Mouse (Mus musculus): ENCODE data around the gene Stra6l. TPM values are rescaled to one million over a fixed set of nuclear protein-coding genes. Genes with fewer than 3 reads are reported as not detected.
A peak's percentile ranks its signal among the peaks of the same experiment; 100 is the strongest.

Gene Stra6l
- polyA plus RNA-seq, 1 experiment from 2014 or later, result not detected

GRCm38 (mm10) chr4:45853496-45854246 lies 5.2 kb downstream of the Stra6l start:
- ATAC-seq (replicated peaks; ENCODE audit: insufficient number of reproducible peaks, low FRiP score, low TSS enrichment), result no peak
- Histone ChIP-seq H3K4me1 (ENCODE audit: control insufficient read depth, insufficient read depth, low read length) (peaks cover 10% of the 10 kb centered on the region), H3K27me3 (ENCODE audit: control insufficient read depth, insufficient read depth, low read length) (peaks cover 24% of the 10 kb centered on the region), H3K9me3 (replicated peaks; ENCODE audit: control insufficient read depth, low read length) (no peaks in the 10 kb centered on the region), H3K27ac (ENCODE audit: low read depth, low read length) (no peak overlapping the region), H3K4me3 (ENCODE audit: low read depth, low read length) (no peak overlapping the region), H3K9ac (ENCODE audit: low read depth, low read length) (no peak overlapping the region), H3K4me2 (no peak overlapping the region), H3K36me3 (ENCODE audit: control insufficient read depth, insufficient read depth, low read length) (no peaks in the 10 kb centered on the region)
- WGBS (ENCODE audit: insufficient replicate concordance), result 43% methylated on average over 15 of the region's 15 CpGs

- Histone ChIP-seq H3K27ac (ENCODE audit: low read depth, low read length) (no peak overlapping the region), H3K27me3 (ENCODE audit: control insufficient read depth, insufficient read depth, low read length) (peaks cover 14% of the 10 kb centered on the region), H3K4me3 (ENCODE audit: low read depth, low read length) (no peak overlapping the region), H3K36me3 (ENCODE audit: control insufficient read depth, insufficient read depth, low read length) (no peaks in the 10 kb centered on the region), H3K9ac (ENCODE audit: low read depth, low read length) (no peak overlapping the region), H3K4me1 (ENCODE audit: control insufficient read depth, insufficient read depth, low read length) (peaks cover 10% of the 10 kb centered on the region), H3K4me2 (no peak overlapping the region), H3K9me3 (replicated peaks; ENCODE audit: control insufficient read depth, low read length) (no peaks in the 10 kb centered on the region; the same call in 1 of the 2 replicates)
- ATAC-seq (replicated peaks; ENCODE audit: insufficient number of reproducible peaks, low FRiP score, low TSS enrichment), result no peak; the same call in 1 of the 2 replicates
- 43% methylated on average over 19 of the region's 19 CpGs for WGBS (ENCODE audit: insufficient replicate concordance)
Observed at GRCm38 (mm10) chr4:45855803-45856424, 7.5 kb downstream of the Stra6l start.

GRCm38 (mm10) chr4:45861160-45861559 lies 12.7 kb downstream of the Stra6l start:
- no peaks in the 10 kb centered on the region for H3K4me1 ChIP-seq (ENCODE audit: control insufficient read depth, insufficient read depth, low read length)
- WGBS (ENCODE audit: insufficient replicate concordance), result 45% methylated on average over 5 of the region's 5 CpGs
- H3K27me3 ChIP-seq (ENCODE audit: control insufficient read depth, insufficient read depth, low read length), result peaks cover 7% of the 10 kb centered on the region
- no peaks in the 10 kb centered on the region; the same call in 1 of the 2 replicates for H3K9me3 ChIP-seq (replicated peaks; ENCODE audit: control insufficient read depth, low read length)
- H3K4me2 ChIP-seq, result no peak overlapping the region
- no peak overlapping the region for H3K4me3 ChIP-seq (ENCODE audit: low read depth, low read length)
- no peak overlapping the region for H3K27ac ChIP-seq (ENCODE audit: low read depth, low read length)
- no peaks in the 10 kb centered on the region for H3K36me3 ChIP-seq (ENCODE audit: control insufficient read depth, insufficient read depth, low read length)
- ATAC-seq (replicated peaks; ENCODE audit: insufficient number of reproducible peaks, low FRiP score, low TSS enrichment), result no peak
- no peak overlapping the region for H3K9ac ChIP-seq (ENCODE audit: low read depth, low read length)

- WGBS (ENCODE audit: insufficient replicate concordance), result 86% methylated on average over 8 of the region's 8 CpGs
- 0 out of 2 replicates have a peak, but pooled peaks cover 2% of the 10 kb centered on the region for H3K27me3 ChIP-seq (ENCODE audit: control insufficient read depth, insufficient read depth, low read length)
- no peak overlapping the region for H3K27ac ChIP-seq (ENCODE audit: low read depth, low read length)
- peaks cover 6% of the 10 kb centered on the region; the same call in 1 of the 2 replicates for H3K4me1 ChIP-seq (ENCODE audit: control insufficient read depth, insufficient read depth, low read length)
- no peaks in the 10 kb centered on the region for H3K9me3 ChIP-seq (replicated peaks; ENCODE audit: control insufficient read depth, low read length)
- H3K4me2 ChIP-seq, result no peak overlapping the region
- H3K36me3 ChIP-seq (ENCODE audit: control insufficient read depth, insufficient read depth, low read length), result no peaks in the 10 kb centered on the region
- no peak overlapping the region for H3K4me3 ChIP-seq (ENCODE audit: low read depth, low read length)
- no peak overlapping the region for H3K9ac ChIP-seq (ENCODE audit: low read depth, low read length)
- ATAC-seq (replicated peaks; ENCODE audit: insufficient number of reproducible peaks, low FRiP score, low TSS enrichment), result no peak
Observed at GRCm38 (mm10) chr4:45867416-45867815, 19.0 kb downstream of the Stra6l start.

GRCm38 (mm10) chr4:45869021-45869815 lies 20.8 kb downstream of the Stra6l start:
- no peak overlapping the region for H3K4me3 ChIP-seq (ENCODE audit: low read depth, low read length)

GRCm38 (mm10) chr4:45872147-45872546 lies 23.7 kb downstream of the Stra6l start:
- Histone ChIP-seq H3K4me2 (no peak overlapping the region), H3K27ac (ENCODE audit: low read depth, low read length) (no peak overlapping the region), H3K9me3 (replicated peaks; ENCODE audit: control insufficient read depth, low read length) (peaks cover 3% of the 10 kb centered on the region), H3K4me1 (ENCODE audit: control insufficient read depth, insufficient read depth, low read length) (peaks cover 6% of the 10 kb centered on the region; the same call in 1 of the 2 replicates), H3K36me3 (ENCODE audit: control insufficient read depth, insufficient read depth, low read length) (no peaks in the 10 kb centered on the region), H3K4me3 (ENCODE audit: low read depth, low read length) (no peak overlapping the region), H3K27me3 (ENCODE audit: control insufficient read depth, insufficient read depth, low read length) (no peaks in the 10 kb centered on the region), H3K9ac (ENCODE audit: low read depth, low read length) (no peak overlapping the region)
- 70% methylated on average over 2 of the region's 2 CpGs for WGBS (ENCODE audit: insufficient replicate concordance)
- ATAC-seq (replicated peaks; ENCODE audit: insufficient number of reproducible peaks, low FRiP score, low TSS enrichment), result no peak

More at GRCm38 (mm10) chr4:45869021-45869815, 20.8 kb downstream of the Stra6l start:
- Histone ChIP-seq H3K4me1 (ENCODE audit: control insufficient read depth, insufficient read depth, low read length) (peaks cover 6% of the 10 kb centered on the region; the same call in 1 of the 2 replicates), H3K27ac (ENCODE audit: low read depth, low read length) (no peak overlapping the region), H3K36me3 (ENCODE audit: control insufficient read depth, insufficient read depth, low read length) (no peaks in the 10 kb centered on the region), H3K9ac (ENCODE audit: low read depth, low read length) (no peak overlapping the region), H3K27me3 (ENCODE audit: control insufficient read depth, insufficient read depth, low read length) (no peaks in the 10 kb centered on the region), H3K4me2 (peak overlapping the region; percentile 50), H3K9me3 (replicated peaks; ENCODE audit: control insufficient read depth, low read length) (no peaks in the 10 kb centered on the region)
- ATAC-seq (replicated peaks; ENCODE audit: insufficient number of reproducible peaks, low FRiP score, low TSS enrichment), result no peak
- WGBS (ENCODE audit: insufficient replicate concordance), result 23% methylated on average over 24 of the region's 24 CpGs

GRCm38 (mm10) chr4:45878929-45879328 lies 30.5 kb downstream of the Stra6l start:
- 42% methylated on average over 5 of the region's 5 CpGs for WGBS (ENCODE audit: insufficient replicate concordance)
- H3K36me3 ChIP-seq (ENCODE audit: control insufficient read depth, insufficient read depth, low read length), result no peaks in the 10 kb centered on the region
- peaks cover 3% of the 10 kb centered on the region for H3K9me3 ChIP-seq (replicated peaks; ENCODE audit: control insufficient read depth, low read length)
- H3K4me1 ChIP-seq (ENCODE audit: control insufficient read depth, insufficient read depth, low read length), result no peaks in the 10 kb centered on the region
- H3K9ac ChIP-seq (ENCODE audit: low read depth, low read length), result no peak overlapping the region
- H3K4me3 ChIP-seq (ENCODE audit: low read depth, low read length), result no peak overlapping the region
- H3K4me2 ChIP-seq, result no peak overlapping the region
- H3K27me3 ChIP-seq (ENCODE audit: control insufficient read depth, insufficient read depth, low read length), result no peaks in the 10 kb centered on the region
- no peak overlapping the region for H3K27ac ChIP-seq (ENCODE audit: low read depth, low read length)
- ATAC-seq (replicated peaks; ENCODE audit: insufficient number of reproducible peaks, low FRiP score, low TSS enrichment), result no peak

GRCm38 (mm10) chr4:45882521-45882920 lies 34.1 kb downstream of the Stra6l start:
- Histone ChIP-seq H3K4me2 (no peak overlapping the region), H3K4me1 (ENCODE audit: control insufficient read depth, insufficient read depth, low read length) (no peaks in the 10 kb centered on the region), H3K27ac (ENCODE audit: low read depth, low read length) (no peak overlapping the region), H3K4me3 (ENCODE audit: low read depth, low read length) (no peak overlapping the region), H3K36me3 (ENCODE audit: control insufficient read depth, insufficient read depth, low read length) (no peaks in the 10 kb centered on the region), H3K9me3 (replicated peaks; ENCODE audit: control insufficient read depth, low read length) (no peaks in the 10 kb centered on the region), H3K27me3 (ENCODE audit: control insufficient read depth, insufficient read depth, low read length) (no peaks in the 10 kb centered on the region), H3K9ac (ENCODE audit: low read depth, low read length) (no peak overlapping the region)
- WGBS (ENCODE audit: insufficient replicate concordance), result 65% methylated on average over 9 of the region's 9 CpGs
- no peak for ATAC-seq (replicated peaks; ENCODE audit: insufficient number of reproducible peaks, low FRiP score, low TSS enrichment)

Data from heart, embryonic 11.5 days (tissue).